Mouse (Mus musculus) adrenal gland, postnatal 4 days (tissue): Measurements from ENCODE around the gene Fam92b. TPM values are rescaled to one million over a fixed set of nuclear protein-coding genes. Genes with fewer than 3 reads are reported as not detected.

Experiments used
- DNase-seq, 2 experiments: peaks; one replicate each; pipeline ENCODE4 v3.0.0; 2021 to 2022; ENCODE audit warnings: low spot score in 2 of 2, mixed read lengths in 2 of 2
- total RNA-seq, 2 experiments: library from RNA; stranded (reverse); gene quantifications; 2 replicates each; pipeline ENCODE4 v1.2.3; 2021

Fam92b gene
- total RNA-seq, 2 experiments from 2014 or later: 1.6 to 2.3 TPM

GRCm38 (mm10) chr8:120116600-120116999, 60.7 kb downstream of the Fam92b start:
- no peak for DNase-seq

Other genes starting within 250 kb of the Fam92b start
- gene Crispld2, start 185.0 kb downstream of the Fam92b start, total RNA-seq: 10 to 100 TPM in 1 of 2 experiments, 1 to 10 TPM in 1; 9.9 to 11.7 TPM
- 10 to 100 TPM; 46.4 to 48.9 TPM for gene Zdhhc7, start 76.0 kb downstream of the Fam92b start, total RNA-seq
- gene 6430548M08Rik, start 63.3 kb downstream of the Fam92b start, total RNA-seq: 10 to 100 TPM; 52.7 to 59.3 TPM
- gene Gse1, start 51.0 kb upstream of the Fam92b start, total RNA-seq: 10 to 100 TPM; 58.1 to 60.7 TPM